Mouse (Mus musculus) intestine, embryonic 16.5 days (tissue): ENCODE measurements at regions not wholly inside any gene's neighbourhood (a gene's known extent, or its start where the extent isn't known, plus 50 kb on each side); places are given as distances from the start of the nearest gene placed in this dataset.

Experiments
- ATAC-seq: fragments of 200-750 bp; cut with Nextera tagmentation; 2 replicates; pipeline ENCODE4 v1.8.0; 2017; ENCODE audit warnings: moderate TSS enrichment, moderate library complexity
- H3K27ac ChIP-seq: fragments of 300-500 bp; sonication (generic); 2 replicates; pipeline ENCODE4 v1.5.1; 2014; ENCODE audit warnings: mild to moderate bottlenecking, low read length
- H3K27me3 ChIP-seq: fragments of 300-500 bp; sonication (generic); replicated peaks from 2 replicates; pipeline ENCODE4 v1.6.1; 2014; ENCODE audit warnings: low read length, control low read depth, mixed read lengths; ENCODE audit not compliant: control insufficient read depth, insufficient read depth
- H3K36me3 ChIP-seq: fragments of 300-500 bp; sonication (generic); 2 replicates; pipeline ENCODE4 v1.6.1; 2014; ENCODE audit warnings: low read length, control low read depth; ENCODE audit not compliant: control insufficient read depth, insufficient read depth
- H3K4me1 ChIP-seq: fragments of 300-500 bp; sonication (generic); 2 replicates; pipeline ENCODE4 v1.6.1; 2014; ENCODE audit warnings: low read length, control low read depth, mixed read lengths; ENCODE audit not compliant: control insufficient read depth, insufficient read depth
- H3K4me2 ChIP-seq: fragments of 300-500 bp; sonication (generic); 2 replicates; pipeline ENCODE4 v1.6.1; 2014; ENCODE audit warnings: low read depth, low read length, control low read depth
- H3K4me3 ChIP-seq: fragments of 300-500 bp; sonication (generic); 2 replicates; pipeline ENCODE4 v1.5.1; 2014; ENCODE audit warnings: mild to moderate bottlenecking, low read length
- H3K9ac ChIP-seq: fragments of 300-500 bp; sonication (generic); 2 replicates; pipeline ENCODE4 v1.6.1; 2014; ENCODE audit warnings: low read depth, low read length
- H3K9me3 ChIP-seq: fragments of 300-500 bp; sonication (generic); 2 replicates; pipeline ENCODE4 v1.6.1; 2016; ENCODE audit warnings: low read length, control low read depth; ENCODE audit not compliant: control insufficient read depth
- WGBS: fragments of 180-500 bp; shearing (Covaris S2); extraction: QIAGEN DNeasy Blood & Tissue Kit; methylation state at CpG from one replicate; pipeline ENCODE4 v1.1.7; 2014; 5-methylcytosine and 5-hydroxymethylcytosine counted together

GRCm38 (mm10) chr16:51915034-51915928 lies 115.7 kb upstream of the Cblb start:
- ATAC-seq: no peak
- 73% methylated on average over 17 of the region's 17 CpGs for WGBS
- H3K36me3 ChIP-seq: no peaks in the 10 kb centered on the region
- no peak overlapping the region for H3K9ac ChIP-seq
- no peak overlapping the region for H3K4me2 ChIP-seq
- H3K27me3 ChIP-seq: no peaks in the 10 kb centered on the region
- no peak overlapping the region for H3K27ac ChIP-seq
- H3K4me1 ChIP-seq: no peaks in the 10 kb centered on the region
- H3K4me3 ChIP-seq: no peak overlapping the region
- H3K9me3 ChIP-seq: no peaks in the 10 kb centered on the region

DNA sequence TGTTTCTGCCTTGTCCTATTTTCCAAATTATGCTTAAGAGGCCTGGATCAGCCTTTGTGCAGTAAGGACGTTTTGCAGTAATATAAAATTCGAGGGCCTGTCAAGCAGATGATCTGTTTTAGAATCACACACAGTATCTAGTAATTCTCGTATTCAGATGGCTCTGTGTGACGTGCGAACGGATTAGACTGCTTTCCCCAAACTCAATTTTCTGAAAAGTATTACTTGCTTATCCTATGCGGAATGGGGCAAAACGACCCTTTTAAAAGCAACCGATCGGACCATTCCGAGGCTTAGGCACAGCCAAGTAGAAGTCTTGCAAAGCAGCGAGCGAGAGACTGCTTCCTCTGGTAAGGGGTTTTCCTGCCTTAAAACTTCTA lies 115.1 kb upstream of the Cblb start:
- Histone ChIP-seq H3K4me3 (no peak overlapping the region), H3K4me1 (no peaks in the 10 kb centered on the region), H3K36me3 (no peaks in the 10 kb centered on the region), H3K27me3 (no peaks in the 10 kb centered on the region), H3K27ac (no peak overlapping the region), H3K9me3 (no peaks in the 10 kb centered on the region), H3K4me2 (no peak overlapping the region), H3K9ac (no peak overlapping the region)
- WGBS: 82% methylated on average over 13 of the region's 13 CpGs
- no peak for ATAC-seq

DNA sequence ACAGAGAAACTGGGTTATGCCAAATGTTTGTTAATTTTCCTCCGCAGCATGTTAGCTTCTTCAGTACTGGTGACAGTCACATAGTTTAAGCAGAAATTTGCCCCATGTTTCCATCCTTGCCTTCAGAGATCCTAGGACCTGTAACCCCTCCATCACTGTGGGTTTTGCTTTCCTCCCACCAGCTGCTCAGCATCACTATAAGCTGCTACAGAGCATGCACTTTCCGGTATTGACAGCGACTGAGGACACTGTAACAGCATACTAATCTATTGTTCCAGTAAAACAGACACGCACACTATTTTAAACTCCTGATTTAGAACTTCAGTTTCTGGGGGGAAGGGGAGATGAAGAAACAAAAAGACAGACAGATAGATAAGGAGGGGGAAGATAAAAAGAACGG lies 114.7 kb upstream of the Cblb start:
- H3K4me1 ChIP-seq: no peaks in the 10 kb centered on the region
- H3K36me3 ChIP-seq: no peaks in the 10 kb centered on the region
- ATAC-seq: no peak
- no peak overlapping the region for H3K4me3 ChIP-seq
- H3K27ac ChIP-seq: no peak overlapping the region
- no peak overlapping the region for H3K4me2 ChIP-seq
- no peaks in the 10 kb centered on the region for H3K27me3 ChIP-seq
- no peaks in the 10 kb centered on the region for H3K9me3 ChIP-seq
- WGBS: 60% methylated on average over 5 of the region's 5 CpGs
- no peak overlapping the region for H3K9ac ChIP-seq

- ATAC-seq: no peak
- no peak overlapping the region for H3K4me3 ChIP-seq
- H3K9me3 ChIP-seq: no peaks in the 10 kb centered on the region
- no peak overlapping the region for H3K27ac ChIP-seq
- H3K27me3 ChIP-seq: no peaks in the 10 kb centered on the region
- WGBS: 53% methylated on average over 3 of the region's 3 CpGs
- no peaks in the 10 kb centered on the region for H3K4me1 ChIP-seq
- no peaks in the 10 kb centered on the region for H3K36me3 ChIP-seq
- H3K4me2 ChIP-seq: no peak overlapping the region
- H3K9ac ChIP-seq: no peak overlapping the region
Observed at GRCm38 (mm10) chr16:51916820-51917219, 114.2 kb upstream of the Cblb start.

DNA sequence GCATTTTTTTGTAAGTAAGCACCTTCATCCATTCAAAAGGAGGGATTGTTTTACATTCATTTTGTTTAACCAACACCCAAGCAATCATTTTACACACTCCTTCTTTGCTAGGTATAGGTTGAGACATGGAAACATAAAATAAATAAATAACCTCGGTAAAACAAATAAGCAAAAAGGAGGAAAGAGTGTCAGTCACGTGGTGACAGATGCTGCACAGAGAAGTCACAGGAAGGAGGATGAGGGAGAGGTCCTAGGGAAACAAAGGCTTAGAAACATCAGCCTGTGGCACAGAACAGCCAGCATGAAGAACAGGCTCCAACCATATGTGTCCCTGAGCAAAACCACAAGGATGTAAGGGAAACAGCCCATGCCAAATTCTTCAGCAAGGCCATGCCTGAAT lies 113.5 kb upstream of the Cblb start:
- Histone ChIP-seq H3K4me3 (no peak overlapping the region), H3K36me3 (no peaks in the 10 kb centered on the region), H3K9me3 (no peaks in the 10 kb centered on the region), H3K9ac (no peak overlapping the region), H3K27me3 (no peaks in the 10 kb centered on the region), H3K4me1 (no peaks in the 10 kb centered on the region), H3K4me2 (no peak overlapping the region), H3K27ac (no peak overlapping the region)
- 39% methylated on average over 2 of the region's 2 CpGs for WGBS
- no peak for ATAC-seq

DNA sequence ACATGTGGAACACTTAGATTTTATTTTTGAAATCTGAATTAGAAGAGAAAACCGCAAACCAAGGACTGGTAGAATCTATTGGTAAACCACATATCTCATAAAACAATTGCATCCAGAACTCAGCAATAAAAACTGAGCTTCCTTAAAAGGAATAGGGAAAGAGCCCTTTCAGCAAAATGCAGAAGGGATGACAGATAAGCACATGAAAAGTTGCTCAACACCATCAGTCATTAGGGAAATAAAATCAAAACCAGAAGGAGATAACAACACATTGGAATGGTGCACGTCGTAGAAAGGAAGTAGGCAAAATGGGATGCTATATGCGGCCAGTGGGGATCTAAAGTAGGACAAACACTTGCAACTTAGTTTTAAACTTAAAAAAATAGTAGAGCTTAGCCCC lies 110.0 kb upstream of the Cblb start:
- H3K36me3 ChIP-seq: no peaks in the 10 kb centered on the region
- no peaks in the 10 kb centered on the region for H3K9me3 ChIP-seq
- H3K27ac ChIP-seq: no peak overlapping the region
- no peak overlapping the region for H3K4me2 ChIP-seq
- H3K4me3 ChIP-seq: no peak overlapping the region
- H3K4me1 ChIP-seq: no peaks in the 10 kb centered on the region
- H3K27me3 ChIP-seq: no peaks in the 10 kb centered on the region
- 78% methylated on average over 4 of the region's 4 CpGs for whole genome bisulfite sequencing
- ATAC-seq: peak; percentile 79
- H3K9ac ChIP-seq: no peak overlapping the region

DNA sequence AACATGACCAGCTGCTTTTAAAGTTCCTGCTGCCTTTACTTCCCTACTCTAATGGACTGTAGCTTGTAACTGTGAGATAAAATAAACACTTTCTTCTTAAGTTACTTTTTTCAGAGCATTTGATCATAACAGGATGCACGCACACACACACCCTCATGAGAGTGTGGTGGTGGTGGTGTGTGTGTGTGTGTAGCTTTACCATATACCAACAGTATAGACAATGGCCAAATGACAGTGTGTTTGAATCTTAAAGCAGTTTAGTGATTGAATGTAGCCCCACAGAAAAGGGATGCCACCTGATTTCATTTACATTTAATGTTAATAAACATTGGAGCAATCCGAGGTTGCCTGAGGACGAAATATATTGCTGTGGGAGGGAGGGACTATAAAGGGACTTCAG lies 108.4 kb upstream of the Cblb start:
- no peak overlapping the region for H3K27ac ChIP-seq
- H3K9me3 ChIP-seq: no peaks in the 10 kb centered on the region
- H3K36me3 ChIP-seq: no peaks in the 10 kb centered on the region
- no peaks in the 10 kb centered on the region for H3K27me3 ChIP-seq
- no peak overlapping the region for H3K9ac ChIP-seq
- no peak overlapping the region for H3K4me2 ChIP-seq
- WGBS: 69% methylated on average over 3 of the region's 3 CpGs
- H3K4me1 ChIP-seq: no peaks in the 10 kb centered on the region
- H3K4me3 ChIP-seq: no peak overlapping the region
- ATAC-seq: no peak

DNA sequence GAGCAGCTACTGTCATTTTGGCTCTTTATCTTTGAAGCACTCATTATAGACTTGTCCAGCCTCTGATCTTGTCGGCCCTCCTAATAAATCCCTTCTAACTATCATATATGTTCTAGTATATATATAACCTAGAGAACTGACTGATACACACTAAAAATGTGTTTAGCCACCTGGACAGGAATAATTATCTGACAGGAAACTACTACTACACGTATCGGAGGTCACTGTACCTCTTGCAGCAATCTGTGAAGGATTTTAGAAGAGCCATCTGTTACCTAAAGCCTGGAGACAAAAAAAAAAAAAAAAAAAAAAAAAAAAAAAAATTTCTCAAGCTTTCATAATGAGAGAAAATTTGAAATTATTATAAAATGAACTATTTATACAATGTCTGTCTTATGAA lies 105.4 kb upstream of the Cblb start:
- no peak overlapping the region for H3K9ac ChIP-seq
- H3K9me3 ChIP-seq: no peaks in the 10 kb centered on the region
- H3K4me2 ChIP-seq: no peak overlapping the region
- no peak overlapping the region for H3K4me3 ChIP-seq
- H3K36me3 ChIP-seq: no peaks in the 10 kb centered on the region
- H3K27me3 ChIP-seq: no peaks in the 10 kb centered on the region
- 0 out of 2 replicates have a peak, but pooled peaks have one; percentile 11 for ATAC-seq
- H3K4me1 ChIP-seq: no peaks in the 10 kb centered on the region
- H3K27ac ChIP-seq: no peak overlapping the region
- 79% methylated on average over 3 of the region's 3 CpGs for WGBS

GRCm38 (mm10) chr16:51933122-51933521 lies 97.9 kb upstream of the Cblb start:
- Histone ChIP-seq H3K36me3 (no peaks in the 10 kb centered on the region), H3K4me1 (no peaks in the 10 kb centered on the region), H3K4me2 (no peak overlapping the region), H3K9me3 (no peaks in the 10 kb centered on the region), H3K27me3 (no peaks in the 10 kb centered on the region), H3K4me3 (no peak overlapping the region), H3K9ac (no peak overlapping the region), H3K27ac (no peak overlapping the region)
- no peak for ATAC-seq
- 95% methylated on average over 2 of the region's 2 CpGs for WGBS

DNA sequence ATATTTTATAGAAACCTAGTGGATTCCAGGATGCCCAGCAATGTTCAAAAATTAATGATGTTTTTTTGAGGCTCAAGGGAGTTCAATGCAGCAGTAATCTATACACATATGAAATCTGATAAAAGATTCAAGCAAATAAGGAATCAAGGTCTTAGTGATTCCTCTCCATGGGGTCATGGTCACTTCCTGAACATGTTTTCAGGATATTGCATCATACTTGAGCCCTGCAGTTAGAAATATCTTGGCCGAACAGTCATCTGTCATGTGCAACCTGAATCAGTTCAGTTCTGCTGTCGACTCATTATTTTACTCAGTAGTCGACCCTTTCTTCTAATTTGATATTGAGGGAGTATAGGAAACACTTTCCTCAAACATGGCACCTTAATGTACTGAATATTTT lies 97.1 kb upstream of the Cblb start:
- no peaks in the 10 kb centered on the region for H3K27me3 ChIP-seq
- H3K4me1 ChIP-seq: no peaks in the 10 kb centered on the region
- H3K36me3 ChIP-seq: no peaks in the 10 kb centered on the region
- no peaks in the 10 kb centered on the region for H3K9me3 ChIP-seq
- no peak overlapping the region for H3K4me3 ChIP-seq
- 76% methylated on average over 3 of the region's 3 CpGs for WGBS
- no peak overlapping the region for H3K27ac ChIP-seq
- no peak overlapping the region for H3K9ac ChIP-seq
- no peak for ATAC-seq
- H3K4me2 ChIP-seq: no peak overlapping the region
